Mouse (Mus musculus): ENCODE results near the gene Troap. TPM values are rescaled to one million over a fixed set of nuclear protein-coding genes. Genes with fewer than 3 reads are reported as not detected.

The Troap gene
- total RNA-seq, 2 experiments from 2014 or later: 11.9 to 28.1 TPM

DNA sequence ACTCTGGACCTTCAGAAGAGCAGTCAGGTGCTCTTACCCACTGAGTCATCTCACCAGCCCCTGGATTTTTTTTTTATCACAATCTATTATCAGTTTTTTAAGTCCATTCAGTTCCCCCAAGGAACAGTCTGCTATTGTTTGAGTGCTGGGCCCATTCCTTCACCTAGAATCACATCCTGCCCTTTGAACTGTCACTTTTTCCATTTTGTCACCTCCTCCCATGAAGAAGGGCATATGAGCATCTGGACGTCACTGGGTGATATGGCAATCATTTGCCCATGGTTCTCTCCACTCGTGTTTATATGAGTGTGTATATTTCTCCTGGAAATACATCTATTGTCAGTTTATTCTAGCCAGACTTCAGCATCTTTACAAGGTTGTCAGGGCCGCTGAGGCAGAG lies 33.5 kb downstream of the Troap start:
- no peak for ATAC-seq (replicated peaks; ENCODE audit: low FRiP score, poor library complexity, severe bottlenecking)

DNA sequence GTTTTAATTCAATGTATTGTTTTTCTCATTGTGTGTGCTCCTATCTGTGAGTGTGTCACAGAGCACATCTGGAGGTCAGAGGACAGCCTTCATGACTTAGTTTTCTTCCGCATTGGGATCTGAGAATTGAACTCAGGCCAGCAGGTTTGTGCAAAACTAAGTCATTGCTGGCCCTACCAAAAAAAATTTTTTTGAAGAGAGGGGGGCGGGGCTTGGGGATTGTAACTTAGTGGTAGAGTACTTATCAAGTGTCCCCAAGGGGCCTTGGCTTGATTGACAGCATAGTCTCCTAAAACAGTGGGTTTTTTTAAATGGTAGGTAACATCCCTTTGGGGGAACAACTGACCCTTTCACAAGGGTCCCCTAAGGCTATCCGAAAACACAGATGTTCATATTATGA lies 36.8 kb downstream of the Troap start:
- no peak for ATAC-seq (replicated peaks; ENCODE audit: low FRiP score, poor library complexity, severe bottlenecking)

DNA sequence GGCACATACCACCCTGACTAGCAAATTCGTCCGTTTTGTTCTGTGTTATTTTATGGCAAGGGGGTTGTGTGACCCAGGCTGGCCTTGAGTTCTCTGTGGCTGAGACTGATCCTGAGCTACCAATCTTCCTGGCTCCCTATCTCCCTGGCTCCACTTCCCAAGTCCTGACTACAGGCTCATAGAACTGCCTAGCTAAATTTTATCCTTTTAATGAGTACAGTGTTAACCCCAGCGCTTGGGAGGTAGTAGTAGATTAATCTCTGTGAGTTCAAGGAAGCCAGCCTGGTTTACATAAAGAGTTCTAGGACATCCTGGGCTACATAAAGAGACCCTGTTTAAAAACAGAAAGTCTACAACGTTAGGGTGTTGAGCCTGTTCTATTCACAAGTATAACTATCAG lies 37.4 kb downstream of the Troap start:
- ATAC-seq (replicated peaks; ENCODE audit: low FRiP score, poor library complexity, severe bottlenecking): no peak

DNA sequence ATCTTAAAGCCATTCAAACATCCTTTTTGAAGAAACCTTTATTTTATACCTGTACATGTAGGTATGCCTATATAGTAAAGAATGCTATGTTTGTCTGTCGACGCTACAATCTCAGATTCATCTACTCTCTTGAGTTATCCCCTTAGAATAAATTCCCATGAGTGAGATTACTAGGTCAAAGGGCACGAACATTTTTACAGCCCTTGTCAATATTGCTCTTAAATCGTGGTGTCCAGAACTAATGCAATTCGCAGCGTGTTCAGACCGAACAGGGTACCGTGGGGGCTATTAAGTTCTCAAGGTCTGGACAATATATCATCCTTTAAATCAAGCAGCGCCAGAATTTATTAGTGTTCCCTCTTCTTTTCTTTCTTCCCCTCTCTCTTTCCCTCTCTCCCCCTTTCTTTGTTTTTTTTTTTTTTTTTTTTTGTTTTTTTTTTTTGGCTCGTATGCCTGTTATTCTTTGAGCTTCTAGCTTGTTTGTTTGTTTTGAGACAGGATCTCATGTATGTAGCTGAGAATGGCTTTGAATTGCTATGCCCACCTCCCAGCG lies 38.5 kb downstream of the Troap start:
- no peak for ATAC-seq (replicated peaks; ENCODE audit: low FRiP score, poor library complexity, severe bottlenecking)

DNA sequence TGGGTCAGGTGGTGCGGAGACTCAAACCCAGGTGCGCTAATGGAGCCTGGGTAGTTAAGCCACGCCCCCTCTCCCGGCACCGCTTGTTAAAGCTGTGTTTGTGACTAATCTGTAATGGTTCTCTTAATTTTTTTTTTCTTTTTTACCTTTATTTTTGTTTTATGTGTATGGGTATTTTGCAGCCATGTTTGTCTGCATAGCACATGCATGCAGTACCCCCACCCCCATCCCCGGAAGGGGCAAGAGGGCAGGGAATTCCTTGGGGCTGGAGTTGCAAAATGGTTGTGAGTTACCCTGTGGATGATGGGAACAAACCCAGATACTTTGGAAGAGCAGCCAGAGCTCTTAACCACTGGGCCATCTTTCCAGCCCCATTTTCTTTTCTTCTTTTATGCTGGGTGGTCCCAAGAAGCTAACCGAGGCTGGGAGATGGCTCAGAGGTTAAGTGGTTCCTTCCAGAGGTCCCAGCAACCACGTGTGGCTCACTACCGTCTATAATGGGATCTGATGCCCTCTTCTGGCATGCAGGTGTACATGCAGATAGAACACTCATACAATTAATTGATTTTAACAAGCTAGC lies 39.1 kb downstream of the Troap start:
- ATAC-seq (replicated peaks; ENCODE audit: low FRiP score, poor library complexity, severe bottlenecking): no peak

DNA sequence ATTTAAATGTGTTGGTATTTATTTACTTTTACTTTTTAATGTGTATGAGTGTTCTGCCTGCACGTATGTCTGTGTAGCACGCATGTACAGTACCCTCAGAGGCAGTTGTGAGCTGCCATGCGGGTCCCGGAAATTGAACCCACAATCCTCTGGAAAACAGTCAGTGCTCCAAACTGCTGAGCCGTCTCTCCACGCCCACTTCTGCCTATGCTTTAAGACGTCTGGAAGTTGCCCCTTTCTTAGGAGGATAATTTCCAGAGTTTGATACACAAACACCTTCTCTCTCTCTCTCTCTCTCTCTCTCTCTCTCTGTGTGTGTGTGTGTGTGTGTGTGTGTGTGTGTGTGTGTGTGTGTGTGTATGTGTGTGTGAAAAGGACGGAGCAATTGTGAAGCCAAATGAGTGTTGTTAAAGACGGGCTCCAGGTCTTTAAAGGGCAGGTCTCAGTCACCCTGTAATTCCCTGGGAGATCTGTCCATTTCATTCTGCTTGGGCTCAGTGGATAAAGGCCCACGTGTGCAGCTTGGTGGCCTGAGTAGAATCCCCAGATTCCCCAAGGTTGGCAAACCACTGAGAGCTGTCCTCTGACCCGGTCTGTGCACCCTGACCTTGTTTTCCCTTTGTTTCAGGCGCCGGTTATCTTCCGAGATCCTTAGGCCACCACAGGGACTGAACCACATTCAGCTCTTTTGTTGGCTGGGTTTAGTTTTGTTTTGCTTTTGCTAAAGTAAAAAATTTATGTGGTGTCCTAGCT lies 40.1 kb downstream of the Troap start:
- ATAC-seq (replicated peaks; ENCODE audit: low FRiP score, poor library complexity, severe bottlenecking): no peak

DNA sequence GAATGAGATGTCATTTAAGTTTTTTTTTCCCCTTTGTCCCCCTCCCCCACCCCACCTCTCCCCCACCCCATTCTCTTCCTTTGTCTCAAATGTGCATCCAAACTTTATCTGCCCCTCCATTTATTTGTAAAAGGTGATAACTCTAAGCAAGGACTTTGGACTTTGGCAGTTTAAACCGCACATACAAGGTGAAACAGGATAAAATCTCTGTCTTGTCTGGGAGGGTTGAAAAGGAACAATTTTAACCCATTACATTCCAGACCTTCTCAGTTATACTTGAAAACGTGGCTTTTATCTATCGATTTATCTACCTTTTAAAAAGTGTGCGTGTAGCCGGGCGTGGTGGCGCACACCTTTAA lies 40.7 kb downstream of the Troap start:
- ATAC-seq (replicated peaks; ENCODE audit: low FRiP score, poor library complexity, severe bottlenecking): no peak

DNA sequence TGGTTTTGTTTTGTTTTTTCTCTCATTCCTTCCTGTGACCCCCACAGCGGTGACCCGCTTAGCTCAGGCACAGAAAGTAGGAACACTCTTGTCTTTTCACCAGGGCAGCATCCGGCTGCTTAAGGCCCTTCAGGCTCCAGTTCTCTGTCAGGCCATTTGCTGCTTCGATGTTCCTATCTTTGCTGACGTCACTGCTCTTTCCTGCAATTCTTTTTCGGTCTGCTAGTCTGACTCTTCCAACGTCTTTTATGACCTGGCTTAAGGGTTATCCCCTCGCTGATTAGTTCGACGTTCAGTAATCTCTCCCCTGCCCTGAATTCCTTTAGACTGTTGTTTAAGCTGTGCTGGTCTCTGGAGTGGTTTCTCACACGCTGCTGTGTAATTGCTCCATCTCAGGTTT lies 42.2 kb downstream of the Troap start:
- ATAC-seq (replicated peaks; ENCODE audit: low FRiP score, poor library complexity, severe bottlenecking): no peak

DNA sequence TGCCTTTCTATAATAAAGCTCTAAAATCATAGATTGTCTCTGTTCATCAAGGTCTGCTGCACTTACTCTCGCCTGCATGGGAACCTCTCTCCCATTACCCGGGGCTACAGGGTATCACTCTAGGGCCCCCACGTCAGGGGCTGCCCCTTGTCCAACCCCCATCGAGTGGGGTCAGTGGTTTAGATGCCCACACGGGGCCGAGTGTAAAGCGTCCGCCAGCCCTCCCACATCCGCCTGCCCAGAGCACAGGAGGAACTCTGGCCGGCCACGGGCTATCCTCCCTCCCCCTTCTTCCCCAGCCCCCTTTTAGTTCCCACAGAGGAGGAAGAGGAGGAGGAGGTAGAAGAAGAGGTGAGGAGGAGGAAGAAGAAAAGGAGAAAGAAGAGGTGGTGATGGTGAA lies 46.4 kb downstream of the Troap start:
- no peak for ATAC-seq (replicated peaks; ENCODE audit: low FRiP score, poor library complexity, severe bottlenecking)

DNA sequence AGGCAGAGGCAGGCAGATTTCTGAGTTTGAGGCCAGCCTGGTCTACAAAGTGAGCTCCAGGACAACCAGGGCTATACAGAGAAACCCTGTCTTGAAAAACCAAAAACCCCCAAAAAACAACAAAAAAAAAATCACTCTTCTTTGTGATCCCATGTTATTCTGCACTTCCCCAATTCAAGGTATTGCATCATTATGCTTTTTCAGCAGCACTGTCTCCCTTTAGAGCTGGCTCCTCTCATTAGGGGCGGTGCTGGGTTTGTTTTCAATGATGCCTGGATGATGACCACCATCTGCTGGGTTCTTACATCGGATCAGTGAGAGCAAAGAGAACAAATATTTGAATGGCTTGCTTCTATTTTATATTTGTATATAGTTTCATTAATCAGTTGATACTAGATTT lies 48.3 kb downstream of the Troap start:
- no peak for ATAC-seq (replicated peaks; ENCODE audit: low FRiP score, poor library complexity, severe bottlenecking)

DNA sequence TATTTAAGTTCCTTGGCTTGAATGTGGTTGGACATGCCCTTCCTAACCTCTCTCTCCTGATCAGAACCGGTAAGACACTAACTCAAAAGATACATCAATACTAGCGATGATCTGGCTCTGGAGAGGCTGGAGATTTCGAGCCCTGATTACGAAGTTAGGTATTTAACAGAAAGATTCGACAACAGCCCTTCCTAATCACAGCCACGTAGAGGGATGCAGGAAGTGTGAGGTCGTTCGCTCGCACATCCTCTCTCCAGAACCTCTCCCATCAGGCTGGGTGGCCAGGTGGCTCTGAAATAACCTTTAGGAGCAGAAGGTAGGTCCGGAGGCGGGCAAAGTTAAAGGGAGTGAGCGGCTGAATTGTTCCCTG lies 51.3 kb downstream of the Troap start, which contains the start of gene Spats2:
TSS of gene Spats2 (plus strand) at position 206 of the 370 bp plus-strand sequence.
- ATAC-seq (replicated peaks; ENCODE audit: low FRiP score, poor library complexity, severe bottlenecking): no peak

DNA sequence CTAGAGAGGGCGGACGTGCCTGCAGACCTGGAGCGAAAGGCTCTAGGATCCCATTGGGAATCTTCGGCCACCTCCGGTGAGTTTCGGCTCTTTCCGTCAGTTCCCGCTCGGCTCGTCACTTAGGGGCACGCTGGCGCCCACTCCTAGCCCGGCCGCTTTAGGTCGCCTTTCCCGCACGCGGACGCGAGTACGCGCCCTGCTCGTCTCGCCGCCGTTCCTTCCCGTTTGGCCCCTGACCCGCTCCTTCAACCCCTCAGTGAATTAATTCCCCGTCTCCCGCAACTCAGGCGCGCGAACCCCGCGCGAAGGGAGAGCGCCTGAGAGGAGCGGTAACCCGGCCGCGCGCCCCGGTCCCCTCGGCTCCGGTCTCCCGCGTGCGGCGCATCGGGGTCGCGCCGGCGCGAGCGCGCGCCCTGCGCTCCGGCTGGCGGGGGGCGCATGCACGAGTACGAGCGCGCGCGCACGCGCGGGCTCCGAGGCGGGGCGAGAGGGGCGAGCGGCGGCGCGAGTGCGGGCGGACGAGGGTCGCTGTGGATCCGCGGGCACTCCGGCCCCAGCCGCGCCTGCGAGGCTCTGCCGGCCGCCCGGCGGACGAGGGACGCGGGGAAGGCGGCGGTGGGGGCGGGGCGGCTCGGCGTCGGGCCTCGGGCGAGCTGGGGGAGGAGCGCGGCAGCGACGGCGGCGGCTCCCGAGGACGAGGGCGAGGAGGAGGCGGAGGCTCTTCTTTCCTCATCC lies 51.9 kb downstream of the Troap start:
- no peak for ATAC-seq (replicated peaks; ENCODE audit: low FRiP score, poor library complexity, severe bottlenecking)

DNA sequence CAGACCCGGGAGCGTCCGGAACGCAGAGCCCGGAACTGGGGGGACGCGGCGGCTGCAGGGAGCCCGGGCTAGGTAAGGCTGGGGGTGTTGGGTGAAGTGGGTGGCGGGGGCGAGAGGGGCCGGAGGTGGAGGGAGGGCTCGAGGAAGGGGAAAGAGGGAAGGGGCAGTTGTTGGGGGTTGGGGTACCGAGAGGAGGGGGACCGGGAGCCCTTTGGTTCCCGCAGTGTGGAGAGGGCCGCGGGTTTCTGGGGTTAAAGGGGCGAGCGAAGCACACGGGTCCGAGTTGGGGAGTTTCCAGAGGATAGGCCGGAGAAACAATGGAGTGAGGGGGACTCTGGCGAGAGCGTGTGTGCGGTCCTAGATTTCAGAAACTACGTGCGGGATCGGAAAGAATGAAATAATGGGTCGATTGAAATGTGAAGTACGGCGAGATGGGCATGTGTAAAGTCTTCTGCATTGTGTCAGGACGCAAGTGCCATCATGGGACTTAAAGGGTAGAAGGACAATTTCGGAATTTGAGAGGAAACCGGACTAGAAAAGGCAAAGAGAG lies 52.5 kb downstream of the Troap start:
- no peak for ATAC-seq (replicated peaks; ENCODE audit: low FRiP score, poor library complexity, severe bottlenecking)

DNA sequence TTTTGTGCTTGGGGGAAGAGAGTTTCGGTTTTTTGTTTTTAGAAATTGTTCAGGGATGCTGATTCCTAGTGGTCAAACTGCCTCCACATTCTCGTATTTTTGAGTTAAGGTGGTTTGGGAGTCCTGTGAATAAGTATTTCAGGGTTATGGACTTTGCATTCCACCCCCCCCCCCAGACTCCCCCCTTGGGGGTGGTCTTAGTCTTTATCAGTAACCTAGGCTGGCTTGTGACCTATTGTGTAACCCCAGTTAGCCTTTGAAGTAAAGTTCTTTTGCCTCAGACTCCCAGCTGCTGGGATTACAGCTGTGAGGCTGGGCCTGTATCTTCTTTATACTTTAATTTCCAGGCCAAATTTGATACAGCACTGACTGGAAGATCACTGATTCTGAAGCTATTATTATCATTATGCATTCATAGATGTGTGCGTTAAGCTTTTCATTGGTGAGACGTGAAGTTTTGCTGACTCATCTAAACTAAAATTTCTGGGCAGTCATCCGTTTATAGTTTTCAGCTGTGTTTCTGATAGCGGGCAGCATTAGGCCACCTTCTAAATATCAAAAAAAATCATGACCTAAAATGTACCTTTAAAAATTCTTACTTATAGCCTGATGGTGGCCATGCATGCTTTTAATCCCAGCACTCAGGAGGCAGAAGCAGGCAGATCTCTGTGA lies 53.6 kb downstream of the Troap start:
- ATAC-seq (replicated peaks; ENCODE audit: low FRiP score, poor library complexity, severe bottlenecking): no peak

DNA sequence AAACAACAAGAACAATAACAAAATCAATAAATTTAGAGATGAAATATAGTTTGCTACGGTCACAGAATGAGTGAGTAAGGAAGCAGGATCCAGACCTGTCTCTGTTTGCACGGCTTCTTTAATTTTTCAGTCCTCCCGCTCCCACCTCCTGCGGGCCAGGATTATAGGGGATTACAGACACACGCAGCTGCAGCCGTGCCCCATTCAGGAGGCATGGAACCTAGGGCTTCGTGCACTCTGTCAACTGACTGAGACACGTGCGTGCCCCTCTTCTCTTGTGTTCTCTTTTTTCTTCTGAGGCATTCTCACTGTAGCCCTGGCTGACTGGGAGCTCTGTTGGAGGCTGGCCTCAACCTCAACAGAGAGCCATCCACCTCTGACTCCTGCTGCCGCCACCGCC lies 55.1 kb downstream of the Troap start:
- no peak for ATAC-seq (replicated peaks; ENCODE audit: low FRiP score, poor library complexity, severe bottlenecking)

DNA sequence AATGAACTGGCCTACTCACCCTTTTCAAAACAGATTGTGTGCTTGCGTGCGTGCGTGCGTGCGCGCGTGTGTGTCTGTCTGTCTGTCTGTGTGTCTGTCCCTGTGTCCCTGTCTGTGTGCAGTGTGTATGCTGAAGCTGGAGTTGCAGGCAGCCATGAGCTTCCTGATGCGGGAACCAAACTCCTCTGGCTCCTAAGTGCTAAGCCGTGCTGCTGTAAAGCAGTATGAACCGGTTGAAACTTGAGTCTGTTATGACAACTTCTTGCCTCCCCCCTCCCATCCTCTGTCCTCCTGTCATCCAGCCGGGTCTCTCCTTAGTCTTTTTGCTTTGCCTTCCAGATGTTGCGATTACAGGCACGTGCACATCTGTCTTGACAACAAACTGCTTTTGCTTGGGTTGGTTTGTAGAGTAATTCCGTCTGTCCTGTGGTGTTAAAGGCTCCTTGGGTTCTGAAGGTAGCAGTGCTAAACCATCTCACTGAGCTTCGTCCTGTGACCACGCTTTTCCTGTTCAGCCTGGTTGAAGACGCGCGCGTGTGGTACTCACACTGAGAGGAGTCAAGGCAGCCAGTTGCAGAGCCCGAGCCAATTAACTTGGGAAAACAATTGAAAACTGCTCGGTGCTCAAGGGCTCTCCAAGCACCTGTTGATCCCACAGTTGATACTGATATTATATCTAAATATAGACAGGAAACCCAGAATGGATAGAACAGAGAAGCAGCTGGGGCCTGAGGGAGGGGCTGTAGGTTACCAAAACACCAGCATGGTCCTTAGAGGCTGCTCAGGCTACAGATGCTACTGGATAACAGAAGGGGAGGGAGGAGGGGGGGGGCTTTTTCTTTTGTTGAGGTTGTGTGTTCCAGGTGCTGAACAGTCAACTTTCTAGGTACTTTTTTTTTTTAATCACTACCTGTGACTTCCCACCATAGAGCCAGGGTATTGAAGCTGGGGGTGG lies 55.9 kb downstream of the Troap start:
- ATAC-seq (replicated peaks; ENCODE audit: low FRiP score, poor library complexity, severe bottlenecking): no peak
